In the genomic region with DNA sequence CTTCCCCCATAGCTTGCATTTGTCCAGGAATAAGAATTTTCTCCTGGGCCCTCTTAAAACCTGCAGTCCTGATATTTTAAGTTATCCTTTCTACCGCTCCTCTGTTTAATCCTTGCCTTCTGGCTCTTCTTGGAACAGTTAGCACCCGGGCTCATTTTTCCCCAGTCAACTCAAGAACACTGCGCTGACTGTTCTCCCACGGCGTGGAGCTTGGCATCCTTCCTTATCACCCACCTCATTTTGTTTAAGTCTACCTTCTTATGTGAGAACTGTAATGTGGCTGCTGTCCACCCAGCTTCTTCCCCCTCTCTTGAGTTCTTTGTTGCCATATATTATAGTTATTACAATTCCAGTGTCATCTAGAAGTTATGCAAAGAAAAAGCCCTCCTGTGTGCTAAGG, we compare ENCODE assay signal across 23 mouse cellular contexts. TPM values are rescaled to one million over a fixed set of nuclear protein-coding genes. Genes with fewer than 3 reads are reported as not detected.
A peak's percentile ranks its signal among the peaks of the same experiment; 100 is the strongest.
DNase-seq lines count a peak whose midpoint lies in the region.
"Had no signal": no experiment of that assay in that cellular context is flagged by ENCODE, and none has a peak within 500 bp of the region (broad histone marks: within the 10 kb centered on the region; RNA-seq: fewer than 3 reads in every experiment).

No protein-coding gene starts in this region.

- no peaks in the 10 kb centered on the region for H3K27me3 ChIP-seq in limb, embryonic 10.5 days (ENCODE audit: low read depth, poor library complexity, severe bottlenecking)
- H3K27me3 ChIP-seq: embryonic facial prominence, embryonic 12.5 days; forebrain, embryonic 13.5 days; heart, embryonic 13.5 days; stomach, embryonic 15.5 days had no signal

- WGBS in limb, embryonic 10.5 days = 89% methylated on average over 5 of the region's 5 CpGs

- H3K9me3 ChIP-seq in limb, embryonic 10.5 days (replicated peaks) = no peaks in the 10 kb centered on the region
- H3K9me3 ChIP-seq: embryonic facial prominence, embryonic 12.5 days; forebrain, embryonic 13.5 days; heart, embryonic 13.5 days; midbrain, embryonic 10.5 days; stomach, embryonic 15.5 days had no signal

- peak; percentile 27 for DNase-seq in layer of hippocampus, adult 9-11 months
- no peak for DNase-seq in layer of hippocampus, postnatal 10 days (ENCODE audit: low spot score in 2 of 2)
- peak; percentile 39 to 70 for DNase-seq in left cerebral cortex, postnatal 14 days (ENCODE audit: low spot score in 2 of 2)
- DNase-seq in limb, embryonic 10.5 days (ENCODE audit: low spot score) = no peak
- peak; percentile 13 for DNase-seq in right cerebral cortex, postnatal 14 days
- DNase-seq in urinary bladder, postnatal 10 days (ENCODE audit: low spot score) = no peak
- DNase-seq in testis, postnatal 10 days (ENCODE audit: low spot score) = no peak
- DNase-seq in kidney, postnatal 14 days = no peak
- DNase-seq: adrenal gland, adult 2 months; cerebellum, adult 11-12 months; gastrocnemius, postnatal 36 days; heart, adult 2 months; heart, postnatal 14 days; kidney, adult 11 months; layer of hippocampus, postnatal 36 days; liver, postnatal 0 days had no signal

- H3K4me3 ChIP-seq in limb, embryonic 10.5 days = no peak overlapping the region
- H3K4me3 ChIP-seq: embryonic facial prominence, embryonic 12.5 days; erythroblast, embryonic 14.5 days; forebrain, embryonic 13.5 days; heart, adult 2 months; heart, embryonic 13.5 days; midbrain, embryonic 10.5 days; stomach, embryonic 15.5 days had no signal

- peak overlapping the region; percentile 36; the same call in 1 of the 2 replicates for H3K27ac ChIP-seq in limb, embryonic 10.5 days
- H3K27ac ChIP-seq: embryonic facial prominence, embryonic 12.5 days; forebrain, embryonic 13.5 days; heart, adult 2 months; heart, embryonic 13.5 days; midbrain, embryonic 10.5 days; stomach, embryonic 15.5 days had no signal

- H3K36me3 ChIP-seq in limb, embryonic 10.5 days = no peaks in the 10 kb centered on the region
- H3K36me3 ChIP-seq: embryonic facial prominence, embryonic 12.5 days; heart, embryonic 13.5 days; midbrain, embryonic 10.5 days; stomach, embryonic 15.5 days had no signal

- peaks cover 62% of the 10 kb centered on the region for H3K4me1 ChIP-seq in limb, embryonic 10.5 days
- H3K4me1 ChIP-seq: heart, embryonic 13.5 days; stomach, embryonic 15.5 days had no signal

- intact Hi-C loops in left cerebral cortex, postnatal 14 days (cut with DNase I) = no loop called here

RNA-seq across cellular contexts. Expression of a gene that starts 25.1 kb away (rescaled TPM):
- total RNA-seq in layer of hippocampus, postnatal 10 days (2021) = 10 to 100 TPM; 15.3 to 16.9 TPM
- 10 to 100 TPM; 15.0 to 18.8 TPM for total RNA-seq in left cerebral cortex, postnatal 14 days (2021)
- polyA plus RNA-seq in limb, embryonic 10.5 days (2016; fragmentation: Nextera tagmentation; extraction: Ambion mirVana) = 2.9 and 5.7 TPM in 2 replicates
- total RNA-seq: MEL had no signal
- polyA plus RNA-seq: erythroblast, embryonic 14.5 days had no signal

Comparison
In these comparisons a context has a peak if more than half of its experiments do, and no peak if none do; other contexts are left out.
1. DNase-seq: peak in layer of hippocampus, adult 9-11 months (single experiment), left cerebral cortex, postnatal 14 days (2 of 2) and right cerebral cortex, postnatal 14 days (single experiment); none in layer of hippocampus, postnatal 10 days (0 of 2), limb, embryonic 10.5 days (single experiment), urinary bladder, postnatal 10 days (single experiment), testis, postnatal 10 days (single experiment) and kidney, postnatal 14 days (single experiment).